Mouse (Mus musculus): ENCODE measurements around the gene Ak5.

GRCm38 (mm10) chr3:152497084-152497483, 171.1 kb downstream of the Ak5 start:
- no peak for TF ChIP-seq CTCF (conservative IDR thresholded peaks at IDR 0.05; ENCODE audit: low read length)
- TF ChIP-seq POU5F1 (IDR thresholded peaks at IDR 0.05; ENCODE audit: borderline replicate concordance, low read length), result no peak
